Mouse (Mus musculus) MEL (cell line): ENCODE data around the gene Olfr521.

Experiments
- CTCF ChIP-seq, 3 experiments: IDR thresholded peaks in 2 of 3; conservative IDR thresholded peaks in 1 of 3; 2 replicates each; pipeline ENCODE4 v1.5.1; 2011 to 2012; ENCODE audit warnings: low read length in 3 of 3, low read depth in 2 of 3, mild to moderate bottlenecking in 2 of 3, improper control_type of control experiment in 1 of 3, inconsistent platforms in 1 of 3, mixed read lengths in 1 of 3, moderate library complexity in 1 of 3; ENCODE audit not compliant: control insufficient read depth in 1 of 3, insufficient read depth in 1 of 3, poor library complexity in 1 of 3, severe bottlenecking in 1 of 3
- GATA1 ChIP-seq: IDR thresholded peaks from 2 replicates; pipeline ENCODE4 v1.6.1; 2011; ENCODE audit warnings: low read depth, low read length, improper control_type of control experiment
- NRF1 ChIP-seq: IDR thresholded peaks from 2 replicates; pipeline ENCODE4 v1.6.1; 2014; ENCODE audit warnings: low read depth, mild to moderate bottlenecking, inconsistent platforms, low read length, improper control_type of control experiment, moderate library complexity; ENCODE audit not compliant: poor library complexity, insufficient read depth, severe bottlenecking
- POLR2A ChIP-seq, 2 experiments: IDR thresholded peaks; 2 replicates each; pipeline ENCODE4 v1.6.1; 2011 to 2012; ENCODE audit warnings: low read length in 2 of 2, mild to moderate bottlenecking in 2 of 2, control low read depth in 1 of 2, improper control_type of control experiment in 1 of 2, low read depth in 1 of 2, moderate library complexity in 1 of 2; ENCODE audit not compliant: control insufficient read depth in 1 of 2, insufficient read depth in 1 of 2, poor library complexity in 1 of 2
- RCOR1 ChIP-seq: IDR thresholded peaks from 2 replicates; pipeline ENCODE4 v1.6.1; 2012; ENCODE audit warnings: low read depth, mild to moderate bottlenecking, inconsistent platforms, low read length, improper control_type of control experiment
- TAL1 ChIP-seq: IDR thresholded peaks from 2 replicates; pipeline ENCODE4 v1.6.1; 2012; ENCODE audit warnings: mild to moderate bottlenecking, inconsistent platforms, low read length, moderate library complexity, mixed read lengths

- TF ChIP-seq GATA1, result no peak
- no peak for TF ChIP-seq CTCF (IDR thresholded peaks at IDR 0.05 in 2 of 3, conservative IDR thresholded peaks at IDR 0.05 in 1 of 3; ENCODE audit: control insufficient read depth in 1 of 3, insufficient read depth in 1 of 3, low read depth in 2 of 3, low read length in 3 of 3, poor library complexity in 1 of 3, severe bottlenecking in 1 of 3)
- no peak for TF ChIP-seq NRF1
- no peak for TF ChIP-seq POLR2A (IDR thresholded peaks at IDR 0.05; ENCODE audit: control insufficient read depth in 1 of 2, insufficient read depth in 1 of 2, low read depth in 1 of 2, low read length in 2 of 2, poor library complexity in 1 of 2)
- no peak for TF ChIP-seq RCOR1
- TF ChIP-seq TAL1, result no peak
Measured at GRCm38 (mm10) chr7:99787935-99788334, 24.6 kb downstream of the Olfr521 start.
